Mouse (Mus musculus) ES-Bruce4 (cell line): ENCODE measurements around the gene Pde4d. TPM values are rescaled to one million over a fixed set of nuclear protein-coding genes. Genes with fewer than 3 reads are reported as not detected.

Experiments
- H3K27ac ChIP-seq: 2 replicates; pipeline ENCODE4 v1.5.1; 2012; ENCODE audit warnings: low read length, inconsistent platforms; ENCODE audit not compliant: insufficient read depth
- H3K27me3 ChIP-seq: 2 replicates; pipeline ENCODE4 v1.6.1; 2012; ENCODE audit warnings: mild to moderate bottlenecking, low read length, inconsistent platforms; ENCODE audit not compliant: control insufficient read depth, poor library complexity, insufficient read depth, severe bottlenecking
- H3K36me3 ChIP-seq: 2 replicates; pipeline ENCODE4 v1.6.1; 2012; ENCODE audit warnings: inconsistent platforms, mild to moderate bottlenecking, low read length, moderate library complexity; ENCODE audit not compliant: control insufficient read depth, poor library complexity, insufficient read depth, severe bottlenecking
- H3K4me1 ChIP-seq: one replicate; pipeline ENCODE4 v1.8.1; 2011; ENCODE audit warnings: low read length; ENCODE audit not compliant: control insufficient read depth, insufficient read depth
- H3K4me3 ChIP-seq: 2 replicates; pipeline ENCODE4 v1.5.1; 2011; ENCODE audit warnings: low read depth, mild to moderate bottlenecking, low read length
- H3K9ac ChIP-seq: 2 replicates; pipeline ENCODE4 v1.6.1; 2012; ENCODE audit warnings: low read depth, mild to moderate bottlenecking, inconsistent platforms; ENCODE audit not compliant: poor library complexity, severe bottlenecking
- H3K9me3 ChIP-seq: replicated peaks from 2 replicates; pipeline ENCODE4 v1.6.1; 2012; ENCODE audit warnings: mild to moderate bottlenecking, low read length, inconsistent platforms; ENCODE audit not compliant: control insufficient read depth, poor library complexity, insufficient read depth, severe bottlenecking
- CTCF ChIP-seq: IDR thresholded peaks from one replicate; pipeline ENCODE4 v1.8.1; 2011; ENCODE audit warnings: low read depth, low read length
- EP300 ChIP-seq: IDR thresholded peaks from 2 replicates; pipeline ENCODE4 v1.6.1; 2011; ENCODE audit warnings: low read depth, low read length; ENCODE audit not compliant: insufficient read depth
- POLR2A ChIP-seq: IDR thresholded peaks from one replicate; pipeline ENCODE4 v1.8.1; 2011; ENCODE audit warnings: low read length; ENCODE audit not compliant: insufficient read depth
- polyA plus RNA-seq: library from polyadenylated mRNA; stranded (reverse); fragments of >200 nt; gene quantifications from 2 replicates; pipeline ENCODE4 v1.2.4, GENCODE M21; 2011; ENCODE audit warnings: low read depth; ENCODE audit not compliant: missing spikeins, insufficient read depth, insufficient read length

The Pde4d gene
- polyA plus RNA-seq, 1 experiment = 5.0 TPM

DNA sequence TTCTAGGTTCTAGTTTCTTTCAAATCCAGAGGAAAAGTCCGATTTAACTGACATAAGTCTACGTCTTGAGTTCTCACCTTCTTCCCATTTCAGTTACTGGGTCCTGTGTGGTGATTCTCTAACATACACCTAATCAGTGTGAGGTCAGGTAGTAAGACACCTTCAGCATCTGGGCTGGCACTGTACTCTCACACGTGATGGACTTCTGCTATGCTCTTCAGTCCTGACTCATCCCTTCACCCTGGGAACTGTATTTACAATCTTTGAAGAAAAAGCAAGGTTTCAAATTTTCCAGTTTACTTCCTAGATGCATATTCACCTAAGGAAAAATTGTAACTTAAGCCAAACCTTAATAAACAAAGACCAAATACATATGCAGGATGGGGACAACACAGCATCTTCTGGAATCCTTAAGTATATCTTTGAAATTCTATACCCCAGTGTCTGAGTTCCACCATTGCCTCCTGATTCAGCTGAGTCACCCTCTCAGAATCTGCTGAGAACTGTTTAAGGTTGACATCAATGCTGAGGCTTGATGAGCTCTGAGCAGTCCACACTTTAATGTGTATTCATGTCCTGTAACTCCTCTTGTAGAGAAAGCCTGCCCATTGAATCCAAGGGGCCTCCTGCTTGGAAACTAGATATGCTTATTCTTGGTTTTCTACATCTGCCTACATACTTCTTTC is 301.6 kb downstream of the Pde4d start:
- TF ChIP-seq EP300 (no peak), POLR2A (no peak), CTCF (no peak)
- no peak overlapping the region for H3K27ac ChIP-seq
- H3K9me3 ChIP-seq = no peaks in the 10 kb centered on the region
- no peak overlapping the region for H3K4me3 ChIP-seq
- no peak overlapping the region for H3K9ac ChIP-seq
- H3K27me3 ChIP-seq = no peaks in the 10 kb centered on the region
- H3K36me3 ChIP-seq = no peaks in the 10 kb centered on the region
- no peaks in the 10 kb centered on the region for H3K4me1 ChIP-seq

DNA sequence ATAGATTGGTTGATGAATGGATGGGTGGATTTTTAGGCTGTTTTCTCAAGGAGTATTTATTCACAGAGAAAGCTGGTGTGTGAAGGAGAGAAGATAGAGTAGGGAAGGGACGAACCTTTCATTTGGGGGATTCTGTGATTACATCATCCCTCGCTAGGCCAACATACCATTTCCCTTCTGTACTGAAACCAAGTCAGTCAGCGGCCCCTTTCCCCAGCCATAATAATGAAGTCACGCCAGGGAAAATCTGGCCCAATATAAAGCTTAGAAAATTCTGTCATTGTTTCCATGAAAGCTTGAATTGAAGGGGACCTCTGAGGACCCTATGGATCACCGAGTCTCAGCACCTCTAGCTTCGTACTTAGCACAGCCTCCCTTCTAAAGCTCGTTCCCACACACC is 307.7 kb downstream of the Pde4d start:
- no peak overlapping the region for H3K4me3 ChIP-seq
- H3K9me3 ChIP-seq = no peaks in the 10 kb centered on the region
- H3K27ac ChIP-seq = no peak overlapping the region
- H3K27me3 ChIP-seq = no peaks in the 10 kb centered on the region
- no peak for TF ChIP-seq EP300
- TF ChIP-seq CTCF = no peak
- TF ChIP-seq POLR2A = no peak
- H3K36me3 ChIP-seq = no peaks in the 10 kb centered on the region
- H3K4me1 ChIP-seq = no peaks in the 10 kb centered on the region
- no peak overlapping the region for H3K9ac ChIP-seq

GRCm38 (mm10) chr13:108758331-108758730 is 308.6 kb downstream of the Pde4d start:
- Histone ChIP-seq H3K4me1 (no peaks in the 10 kb centered on the region), H3K36me3 (no peaks in the 10 kb centered on the region), H3K9me3 (no peaks in the 10 kb centered on the region), H3K27me3 (no peaks in the 10 kb centered on the region), H3K9ac (no peak overlapping the region), H3K4me3 (no peak overlapping the region), H3K27ac (no peak overlapping the region)
- TF ChIP-seq EP300 (no peak), CTCF (no peak), POLR2A (no peak)

DNA sequence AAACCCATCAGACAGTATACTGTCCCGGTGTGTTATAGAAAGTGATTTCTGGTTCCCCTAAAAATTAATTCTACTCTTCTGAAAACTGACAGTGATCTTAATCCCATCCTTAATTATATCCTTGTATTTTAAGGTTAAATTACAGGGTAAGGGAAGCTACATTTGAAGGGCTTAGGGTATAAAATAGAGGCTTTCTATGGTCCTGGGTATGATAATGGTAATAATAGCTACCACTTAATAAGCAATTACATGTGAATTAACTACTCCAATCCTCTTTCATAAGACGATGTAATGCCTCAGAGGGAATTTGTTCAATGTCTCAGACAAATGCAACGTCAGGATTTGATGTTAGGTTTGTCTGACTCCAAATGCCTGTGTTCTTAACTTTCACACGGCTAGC is 309.4 kb downstream of the Pde4d start:
- Histone ChIP-seq H3K4me1 (no peaks in the 10 kb centered on the region), H3K27ac (no peak overlapping the region), H3K36me3 (no peaks in the 10 kb centered on the region), H3K27me3 (no peaks in the 10 kb centered on the region), H3K4me3 (no peak overlapping the region), H3K9me3 (no peaks in the 10 kb centered on the region), H3K9ac (no peak overlapping the region)
- no peak for TF ChIP-seq CTCF
- TF ChIP-seq EP300 = no peak
- no peak for TF ChIP-seq POLR2A

DNA sequence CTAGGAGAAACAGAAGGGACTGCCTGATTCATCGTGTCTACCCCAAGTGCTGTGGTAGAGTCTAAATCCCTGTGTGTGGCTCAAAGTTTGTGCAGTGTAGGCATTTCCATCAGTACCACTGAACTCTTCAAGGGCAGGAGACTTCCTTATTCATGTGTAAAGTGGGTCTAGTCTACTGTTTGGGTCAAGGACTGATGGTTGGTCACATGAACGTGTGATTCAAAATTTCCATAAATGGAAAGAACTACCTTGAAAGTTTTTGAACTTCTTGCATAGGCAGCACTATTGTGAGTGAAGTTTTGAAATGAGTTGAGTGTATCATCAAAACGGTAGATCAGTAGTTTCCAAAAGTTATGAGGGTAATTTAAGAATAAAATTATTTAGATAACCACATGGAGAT is 313.5 kb downstream of the Pde4d start:
- TF ChIP-seq CTCF (no peak), EP300 (no peak), POLR2A (no peak)
- Histone ChIP-seq H3K27ac (no peak overlapping the region), H3K9ac (no peak overlapping the region), H3K4me3 (no peak overlapping the region), H3K36me3 (no peaks in the 10 kb centered on the region), H3K4me1 (no peaks in the 10 kb centered on the region), H3K9me3 (no peaks in the 10 kb centered on the region), H3K27me3 (no peaks in the 10 kb centered on the region)

GRCm38 (mm10) chr13:108766020-108766727 is 316.4 kb downstream of the Pde4d start:
- Histone ChIP-seq H3K27ac (no peak overlapping the region), H3K36me3 (no peaks in the 10 kb centered on the region), H3K9me3 (no peaks in the 10 kb centered on the region), H3K9ac (no peak overlapping the region), H3K27me3 (no peaks in the 10 kb centered on the region), H3K4me3 (no peak overlapping the region), H3K4me1 (no peaks in the 10 kb centered on the region)
- TF ChIP-seq CTCF (no peak), EP300 (no peak)
